ENCODE assay signal across 9 mouse cellular contexts in the genomic region with DNA sequence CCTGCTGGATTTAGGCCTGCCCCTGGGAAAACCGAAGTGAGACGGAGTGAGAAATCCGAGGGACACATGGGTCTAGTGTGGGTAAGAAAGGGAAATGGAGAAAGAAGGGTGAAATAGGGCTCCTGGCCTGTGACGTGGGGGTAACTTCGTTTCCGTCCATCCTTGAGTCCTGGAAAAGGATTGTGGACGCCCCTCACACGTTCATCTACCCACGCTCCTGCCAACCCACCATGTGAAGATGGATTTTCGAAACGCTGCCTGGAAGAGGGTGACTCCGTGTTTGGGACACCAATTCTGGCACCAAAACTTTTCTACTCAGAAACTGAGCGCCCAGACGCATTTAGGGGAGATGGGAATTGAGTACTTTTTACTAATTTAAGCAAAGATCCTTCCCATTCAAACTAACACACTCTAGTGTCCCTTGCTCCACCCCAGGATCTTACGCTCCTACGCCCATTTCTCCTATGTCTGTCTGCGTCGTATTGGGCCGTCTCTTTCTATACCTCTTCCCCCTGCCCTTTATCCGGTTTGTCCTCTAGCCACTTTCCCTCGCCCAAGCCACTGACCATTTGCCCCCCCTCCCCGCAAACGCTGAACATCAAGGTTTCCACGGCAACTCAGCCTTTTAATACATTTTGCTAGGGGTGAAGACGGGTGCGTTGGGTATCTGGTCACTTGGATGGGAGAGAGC. TPM values are rescaled to one million over a fixed set of nuclear protein-coding genes. Genes with fewer than 3 reads are reported as not detected.
DNase-seq lines count a peak whose midpoint lies in the region; ATAC-seq and TF ChIP-seq lines count a peak whose summit lies in the region.
"Had no signal": no experiment of that assay in that cellular context is flagged by ENCODE, and none has a peak within 500 bp of the region (broad histone marks: within the 10 kb centered on the region; RNA-seq: fewer than 3 reads in every experiment).

No protein-coding gene starts in this region.

- no peaks in the 10 kb centered on the region for H3K4me1 ChIP-seq in lung, postnatal 0 days (ENCODE audit: insufficient read depth, low read depth, low read length)
- peaks cover 44% of the 10 kb centered on the region for H3K4me1 ChIP-seq in hindbrain, embryonic 16.5 days (ENCODE audit: control insufficient read depth, insufficient read depth, low read depth, low read length)
- H3K4me1 ChIP-seq in neural tube, embryonic 13.5 days (replicated peaks) = peaks cover 67% of the 10 kb centered on the region

- no peak for TF ChIP-seq CTCF in lung, postnatal 0 days (IDR thresholded peaks at IDR 0.05)

- H3K4me2 ChIP-seq in lung, postnatal 0 days (replicated peaks; ENCODE audit: low read depth, low read length) = peak overlapping the region; percentile 98
- H3K4me2 ChIP-seq in hindbrain, embryonic 16.5 days (ENCODE audit: low read length) = peak overlapping the region; percentile 76
- H3K4me2 ChIP-seq in neural tube, embryonic 13.5 days = peak overlapping the region; percentile 78

- no peaks in the 10 kb centered on the region for H3K9me3 ChIP-seq in lung, postnatal 0 days (ENCODE audit: low read length)
- no peaks in the 10 kb centered on the region for H3K9me3 ChIP-seq in hindbrain, embryonic 16.5 days (ENCODE audit: control insufficient read depth, low read length)
- H3K9me3 ChIP-seq in neural tube, embryonic 13.5 days = no peaks in the 10 kb centered on the region

- peak; percentile 56 for DNase-seq in cerebellum, adult 8-10 months
- no peak for DNase-seq in lung, postnatal 0 days (ENCODE audit: low spot score)
- DNase-seq in lung, postnatal 4 days = no peak
- no peak for DNase-seq in adrenal gland, adult 8-10 months

- no peaks in the 10 kb centered on the region for H3K36me3 ChIP-seq in lung, postnatal 0 days (ENCODE audit: insufficient read depth, low read length)
- no peaks in the 10 kb centered on the region for H3K36me3 ChIP-seq in hindbrain, embryonic 16.5 days (ENCODE audit: control insufficient read depth, insufficient read depth, low read length)
- peaks cover 31% of the 10 kb centered on the region for H3K36me3 ChIP-seq in neural tube, embryonic 13.5 days

- peaks cover 18% of the 10 kb centered on the region for H3K27me3 ChIP-seq in lung, postnatal 0 days (replicated peaks; ENCODE audit: insufficient read depth, low read length)
- H3K27me3 ChIP-seq in hindbrain, embryonic 16.5 days (replicated peaks; ENCODE audit: control insufficient read depth, insufficient read depth, low read length) = no peaks in the 10 kb centered on the region
- H3K27me3 ChIP-seq in neural tube, embryonic 13.5 days = peaks cover 8% of the 10 kb centered on the region; the same call in 1 of the 2 replicates

- H3K9ac ChIP-seq in lung, postnatal 0 days (replicated peaks; ENCODE audit: low read depth) = 0 out of 2 replicates have a peak overlapping the region, but pooled peaks have one; percentile 58
- peak overlapping the region; percentile 96 for H3K9ac ChIP-seq in hindbrain, embryonic 16.5 days (ENCODE audit: low read depth, low read length)
- H3K9ac ChIP-seq in neural tube, embryonic 13.5 days = peak overlapping the region; percentile 96

- no peak for ATAC-seq in cerebellum, adult (ENCODE audit: insufficient number of reproducible peaks, low FRiP score, low TSS enrichment)
- no peak for ATAC-seq in lung, postnatal 0 days
- no peak for ATAC-seq in hindbrain, embryonic 16.5 days
- no peak for ATAC-seq in neural tube, embryonic 13.5 days (ENCODE audit: low read depth)
- no peak for ATAC-seq in activated CD4-positive, CD25-positive, alpha-beta regulatory T cell, adult 4 months

- TF ChIP-seq EP300 in lung, postnatal 0 days (IDR thresholded peaks at IDR 0.05) = no peak

- no peak overlapping the region for H3K27ac ChIP-seq in lung, postnatal 0 days (ENCODE audit: low read length)
- H3K27ac ChIP-seq in hindbrain, embryonic 16.5 days (ENCODE audit: low read depth, low read length) = peak overlapping the region; percentile 98
- peak overlapping the region; percentile 99 for H3K27ac ChIP-seq in neural tube, embryonic 13.5 days (replicated peaks)

- H3K4me3 ChIP-seq in lung, postnatal 0 days (ENCODE audit: low read depth, low read length) = peak overlapping the region; percentile 66
- H3K4me3 ChIP-seq in hindbrain, embryonic 16.5 days (ENCODE audit: low read length) = peak overlapping the region; percentile 73
- H3K4me3 ChIP-seq in neural tube, embryonic 13.5 days = peak overlapping the region; percentile 73

- 21% methylated on average over 26 of the region's 26 CpGs for WGBS in lung, postnatal 0 days
- WGBS in hindbrain, embryonic 16.5 days = 21% methylated on average over 26 of the region's 26 CpGs
- 25% methylated on average over 26 of the region's 26 CpGs for WGBS in neural tube, embryonic 13.5 days

RNA-seq across cellular contexts. Expression of gene P3h3, which starts 0.4 kb away (rescaled TPM):
- polyA plus RNA-seq in lung, postnatal 0 days (2015; fragmentation: Nextera tagmentation; extraction: Ambion mirVana) = 8.4 and 9.3 TPM in 2 replicates
- 7.5 and 16.2 TPM in 2 replicates for polyA plus RNA-seq in hindbrain, embryonic 16.5 days (2015; fragmentation: Nextera tagmentation; extraction: Ambion mirVana)
- 20.5 and 20.6 TPM in 2 replicates for polyA plus RNA-seq in neural tube, embryonic 13.5 days (2015; fragmentation: Nextera tagmentation; extraction: Ambion mirVana)
- not detected for polyA plus RNA-seq in activated CD4-positive, CD25-positive, alpha-beta regulatory T cell, adult 4 months (2017; shearing (Covaris generic))
- 10 to 100 TPM; 26.2 to 43.9 (median 35.3) TPM for total RNA-seq in adrenal gland, adult 8-10 months (2022)

RNA-seq across cellular contexts. Expression of gene Gpr162, which starts 5.8 kb away (rescaled TPM):
- 0.20 and 0.26 TPM in 2 replicates for polyA plus RNA-seq in lung, postnatal 0 days (2015; fragmentation: Nextera tagmentation; extraction: Ambion mirVana)
- 30.9 and 32.9 TPM in 2 replicates for polyA plus RNA-seq in hindbrain, embryonic 16.5 days (2015; fragmentation: Nextera tagmentation; extraction: Ambion mirVana)
- polyA plus RNA-seq in neural tube, embryonic 13.5 days (2015; fragmentation: Nextera tagmentation; extraction: Ambion mirVana) = 21.2 and 22.4 TPM in 2 replicates
- under 1 TPM in 1 of 2 experiments, not detected in 1; 0.21 TPM for polyA plus RNA-seq in activated CD4-positive, CD25-positive, alpha-beta regulatory T cell, adult 4 months (2017; shearing (Covaris generic))
- total RNA-seq in adrenal gland, adult 8-10 months (2022) = 1 to 10 TPM in 3 of 4 experiments, under 1 TPM in 1; 0.32 to 2.2 (median 1.6) TPM

RNA-seq across cellular contexts. Expression of gene Gnb3, which starts 17.9 kb away (rescaled TPM):
- polyA plus RNA-seq in lung, postnatal 0 days (2015; fragmentation: Nextera tagmentation; extraction: Ambion mirVana) = 0.24 and 0.26 TPM in 2 replicates
- 1.0 and 1.1 TPM in 2 replicates for polyA plus RNA-seq in hindbrain, embryonic 16.5 days (2015; fragmentation: Nextera tagmentation; extraction: Ambion mirVana)
- 0.44 and 0.93 TPM in 2 replicates for polyA plus RNA-seq in neural tube, embryonic 13.5 days (2015; fragmentation: Nextera tagmentation; extraction: Ambion mirVana)
- polyA plus RNA-seq in activated CD4-positive, CD25-positive, alpha-beta regulatory T cell, adult 4 months (2017; shearing (Covaris generic)) = under 1 TPM in 1 of 2 experiments, not detected in 1; 0.19 TPM
- total RNA-seq in adrenal gland, adult 8-10 months (2022) = 10 to 100 TPM in 3 of 4 experiments, 1 to 10 TPM in 1; 8.9 to 18.5 (median 14.5) TPM
- polyA plus RNA-seq: C2C12 had no signal

RNA-seq across cellular contexts. Expression of gene Cdca3, which starts 28.6 kb away (rescaled TPM):
- polyA plus RNA-seq in lung, postnatal 0 days (2015; fragmentation: Nextera tagmentation; extraction: Ambion mirVana) = 8.2 and 11.8 TPM in 2 replicates
- 34.2 and 38.5 TPM in 2 replicates for polyA plus RNA-seq in hindbrain, embryonic 16.5 days (2015; fragmentation: Nextera tagmentation; extraction: Ambion mirVana)
- polyA plus RNA-seq in neural tube, embryonic 13.5 days (2015; fragmentation: Nextera tagmentation; extraction: Ambion mirVana) = 26.6 and 33.2 TPM in 2 replicates
- polyA plus RNA-seq in activated CD4-positive, CD25-positive, alpha-beta regulatory T cell, adult 4 months (2017; shearing (Covaris generic)) = 10 to 100 TPM; 43.4 to 57.7 TPM
- 1 to 10 TPM; 1.9 to 4.4 (median 2.7) TPM for total RNA-seq in adrenal gland, adult 8-10 months (2022)

RNA-seq across cellular contexts. Expression of gene Usp5, which starts 28.7 kb away (rescaled TPM):
- polyA plus RNA-seq in lung, postnatal 0 days (2015; fragmentation: Nextera tagmentation; extraction: Ambion mirVana) = 53.6 and 54.3 TPM in 2 replicates
- 220 and 232 TPM in 2 replicates for polyA plus RNA-seq in hindbrain, embryonic 16.5 days (2015; fragmentation: Nextera tagmentation; extraction: Ambion mirVana)
- 176 and 178 TPM in 2 replicates for polyA plus RNA-seq in neural tube, embryonic 13.5 days (2015; fragmentation: Nextera tagmentation; extraction: Ambion mirVana)
- polyA plus RNA-seq in activated CD4-positive, CD25-positive, alpha-beta regulatory T cell, adult 4 months (2017; shearing (Covaris generic)) = 10 to 100 TPM; 58.3 to 86.0 TPM
- 100 to 1,000 TPM; 134 to 158 (median 154) TPM for total RNA-seq in adrenal gland, adult 8-10 months (2022)

Comparison
In these comparisons a context has a peak if more than half of its experiments do, and no peak if none do; other contexts are left out.
1. RNA of gene Gpr162, which starts 5.8 kb away (polyA plus RNA-seq): 30.9 to 32.9 TPM in hindbrain, embryonic 16.5 days and 21.2 to 22.4 TPM in neural tube, embryonic 13.5 days; 0.20 to 0.26 TPM in lung, postnatal 0 days and 0.21 TPM in activated CD4-positive, CD25-positive, alpha-beta regulatory T cell, adult 4 months; every median in the first group is over 10 times any median in the second.
2. Peak in every context shown above with its lines, with median percentiles within 50 percentile points of each other: H3K4me2 ChIP-seq, H3K4me3 ChIP-seq and H3K9ac ChIP-seq.